Mouse (Mus musculus): ENCODE results near the gene Hs3st3b1. TPM values are rescaled to one million over a fixed set of nuclear protein-coding genes. Genes with fewer than 3 reads are reported as not detected.

Gene Hs3st3b1
- polyA plus RNA-seq (2015; fragmentation: Nextera tagmentation; extraction: Ambion mirVana): 1.8 and 2.3 TPM in 2 replicates

GRCm38 (mm10) chr11:63922091-63922621, at the start of gene Hs3st3b1:
Gene Hs3st3b1, minus strand, starts transcription at chr11:63922290.
- Histone ChIP-seq H3K9ac (peak within 1 kb of the TSS; percentile 47), H3K4me1 (replicated peaks) (peaks cover 59% of the 10 kb centered on the region), H3K9me3 (replicated peaks) (no peaks in the 10 kb centered on the region), H3K4me2 (peak within 1 kb of the TSS; percentile 92), H3K27ac (peak within 1 kb of the TSS; percentile 17; the same call in 1 of the 2 replicates), H3K36me3 (no peaks in the 10 kb centered on the region), H3K27me3 (peaks cover 84% of the 10 kb centered on the region), H3K4me3 (peak within 1 kb of the TSS; percentile 58)
- WGBS: under 1% methylated on average over 43 of the region's 43 CpGs
- peak; percentile 93 for ATAC-seq (replicated peaks; ENCODE audit: insufficient number of reproducible peaks, insufficient read depth, low FRiP score, low read depth)

- no peak overlapping the region for H3K4me3 ChIP-seq
Observed at GRCm38 (mm10) chr11:63971462-63971861, 49.4 kb upstream of the Hs3st3b1 start.

GRCm38 (mm10) chr11:63970818-63971217, 48.7 kb upstream of the Hs3st3b1 start:
- Histone ChIP-seq H3K9ac (no peak overlapping the region), H3K9me3 (replicated peaks) (no peaks in the 10 kb centered on the region), H3K27ac (no peak overlapping the region), H3K4me1 (replicated peaks) (peaks cover 13% of the 10 kb centered on the region), H3K4me3 (no peak overlapping the region), H3K4me2 (no peak overlapping the region), H3K36me3 (no peaks in the 10 kb centered on the region; the same call in 1 of the 2 replicates), H3K27me3 (no peaks in the 10 kb centered on the region)
- ATAC-seq (replicated peaks; ENCODE audit: insufficient number of reproducible peaks, insufficient read depth, low FRiP score, low read depth): no peak
- 96% methylated on average over 6 of the region's 6 CpGs for WGBS

More at GRCm38 (mm10) chr11:63971462-63971861, 49.4 kb upstream of the Hs3st3b1 start:
- H3K27ac ChIP-seq: no peak overlapping the region
- no peaks in the 10 kb centered on the region for H3K9me3 ChIP-seq (replicated peaks)
- H3K4me1 ChIP-seq (replicated peaks): peaks cover 13% of the 10 kb centered on the region
- H3K4me2 ChIP-seq: no peak overlapping the region
- no peak for ATAC-seq (replicated peaks; ENCODE audit: insufficient number of reproducible peaks, insufficient read depth, low FRiP score, low read depth)
- no peaks in the 10 kb centered on the region; the same call in 1 of the 2 replicates for H3K36me3 ChIP-seq
- WGBS: 90% methylated on average over 9 of the region's 9 CpGs
- H3K27me3 ChIP-seq: no peaks in the 10 kb centered on the region
- H3K9ac ChIP-seq: no peak overlapping the region

GRCm38 (mm10) chr11:63969205-63969910, 47.3 kb upstream of the Hs3st3b1 start:
- 53% methylated on average over 11 of the region's 11 CpGs for WGBS
- Histone ChIP-seq H3K4me3 (no peak overlapping the region), H3K4me1 (replicated peaks) (peaks cover 13% of the 10 kb centered on the region), H3K9ac (no peak overlapping the region), H3K4me2 (no peak overlapping the region), H3K9me3 (replicated peaks) (no peaks in the 10 kb centered on the region), H3K36me3 (peaks cover under 1% of the 10 kb centered on the region; the same call in 1 of the 2 replicates), H3K27me3 (no peaks in the 10 kb centered on the region), H3K27ac (no peak overlapping the region)
- no peak for ATAC-seq (replicated peaks; ENCODE audit: insufficient number of reproducible peaks, insufficient read depth, low FRiP score, low read depth)

- H3K27me3 ChIP-seq: no peaks in the 10 kb centered on the region
- H3K4me3 ChIP-seq: no peak overlapping the region
- peaks cover 8% of the 10 kb centered on the region; the same call in 1 of the 2 replicates for H3K36me3 ChIP-seq
- no peak for ATAC-seq (replicated peaks; ENCODE audit: insufficient number of reproducible peaks, insufficient read depth, low FRiP score, low read depth)
- no peak overlapping the region for H3K9ac ChIP-seq
- H3K27ac ChIP-seq: no peak overlapping the region
- H3K9me3 ChIP-seq (replicated peaks): no peaks in the 10 kb centered on the region
- 43% methylated on average over 3 of the region's 3 CpGs for WGBS
- H3K4me1 ChIP-seq (replicated peaks): peaks cover 13% of the 10 kb centered on the region
- no peak overlapping the region for H3K4me2 ChIP-seq
Observed at GRCm38 (mm10) chr11:63968388-63969035, 46.4 kb upstream of the Hs3st3b1 start.

- no peaks in the 10 kb centered on the region for H3K27me3 ChIP-seq
- peaks cover 8% of the 10 kb centered on the region; the same call in 1 of the 2 replicates for H3K36me3 ChIP-seq
- H3K4me2 ChIP-seq: no peak overlapping the region
- H3K4me1 ChIP-seq (replicated peaks): peaks cover 13% of the 10 kb centered on the region
- H3K27ac ChIP-seq: no peak overlapping the region
- H3K4me3 ChIP-seq: no peak overlapping the region
- H3K9ac ChIP-seq: no peak overlapping the region
- 72% methylated on average over 9 of the region's 9 CpGs for WGBS
- ATAC-seq (replicated peaks; ENCODE audit: insufficient number of reproducible peaks, insufficient read depth, low FRiP score, low read depth): no peak
- H3K9me3 ChIP-seq (replicated peaks): no peaks in the 10 kb centered on the region
Observed at GRCm38 (mm10) chr11:63967641-63968387, 45.7 kb upstream of the Hs3st3b1 start.

GRCm38 (mm10) chr11:63965437-63965836, 43.3 kb upstream of the Hs3st3b1 start:
- no peaks in the 10 kb centered on the region for H3K27me3 ChIP-seq
- H3K4me2 ChIP-seq: no peak overlapping the region
- no peaks in the 10 kb centered on the region for H3K9me3 ChIP-seq (replicated peaks)
- peaks cover 8% of the 10 kb centered on the region; the same call in 1 of the 2 replicates for H3K36me3 ChIP-seq
- H3K4me3 ChIP-seq: no peak overlapping the region
- no peak for ATAC-seq (replicated peaks; ENCODE audit: insufficient number of reproducible peaks, insufficient read depth, low FRiP score, low read depth)
- no peak overlapping the region for H3K9ac ChIP-seq
- no peak overlapping the region for H3K27ac ChIP-seq
- H3K4me1 ChIP-seq (replicated peaks): peaks cover 13% of the 10 kb centered on the region
- 55% methylated on average over 5 of the region's 5 CpGs for WGBS

GRCm38 (mm10) chr11:63957207-63957606, 35.1 kb upstream of the Hs3st3b1 start:
- 34% methylated on average over 4 of the region's 4 CpGs for WGBS
- H3K9ac ChIP-seq: no peak overlapping the region
- no peak overlapping the region for H3K4me3 ChIP-seq
- peaks cover 8% of the 10 kb centered on the region for H3K4me1 ChIP-seq (replicated peaks)
- H3K27me3 ChIP-seq: peaks cover 10% of the 10 kb centered on the region; the same call in 1 of the 2 replicates
- no peak overlapping the region for H3K27ac ChIP-seq
- H3K4me2 ChIP-seq: no peak overlapping the region
- no peak for ATAC-seq (replicated peaks; ENCODE audit: insufficient number of reproducible peaks, insufficient read depth, low FRiP score, low read depth)
- no peaks in the 10 kb centered on the region for H3K9me3 ChIP-seq (replicated peaks)
- H3K36me3 ChIP-seq: no peaks in the 10 kb centered on the region

- no peaks in the 10 kb centered on the region for H3K36me3 ChIP-seq
- ATAC-seq (replicated peaks; ENCODE audit: insufficient number of reproducible peaks, insufficient read depth, low FRiP score, low read depth): no peak
- WGBS: 41% methylated on average over 7 of the region's 7 CpGs
- no peak overlapping the region for H3K27ac ChIP-seq
- no peak overlapping the region for H3K4me2 ChIP-seq
- H3K4me1 ChIP-seq (replicated peaks): peaks cover 12% of the 10 kb centered on the region
- H3K4me3 ChIP-seq: no peak overlapping the region
- H3K9me3 ChIP-seq (replicated peaks): no peaks in the 10 kb centered on the region
- no peak overlapping the region for H3K9ac ChIP-seq
- peaks cover 10% of the 10 kb centered on the region; the same call in 1 of the 2 replicates for H3K27me3 ChIP-seq
Observed at GRCm38 (mm10) chr11:63956748-63957147, 34.7 kb upstream of the Hs3st3b1 start.

GRCm38 (mm10) chr11:63953887-63954286, 31.8 kb upstream of the Hs3st3b1 start:
- Histone ChIP-seq H3K4me2 (no peak overlapping the region), H3K36me3 (no peaks in the 10 kb centered on the region), H3K9ac (no peak overlapping the region), H3K9me3 (replicated peaks) (no peaks in the 10 kb centered on the region), H3K4me1 (replicated peaks) (peaks cover 12% of the 10 kb centered on the region), H3K27me3 (peaks cover 22% of the 10 kb centered on the region), H3K4me3 (no peak overlapping the region), H3K27ac (no peak overlapping the region)
- no peak for ATAC-seq (replicated peaks; ENCODE audit: insufficient number of reproducible peaks, insufficient read depth, low FRiP score, low read depth)
- 69% methylated on average over 2 of the region's 2 CpGs for WGBS

GRCm38 (mm10) chr11:63952743-63953191, 30.7 kb upstream of the Hs3st3b1 start:
- Histone ChIP-seq H3K4me1 (replicated peaks) (peaks cover 12% of the 10 kb centered on the region), H3K36me3 (no peaks in the 10 kb centered on the region), H3K27ac (no peak overlapping the region), H3K4me3 (no peak overlapping the region), H3K9me3 (replicated peaks) (no peaks in the 10 kb centered on the region), H3K4me2 (no peak overlapping the region), H3K27me3 (peaks cover 27% of the 10 kb centered on the region), H3K9ac (no peak overlapping the region)
- ATAC-seq (replicated peaks; ENCODE audit: insufficient number of reproducible peaks, insufficient read depth, low FRiP score, low read depth): no peak
- 51% methylated on average over 4 of the region's 4 CpGs for WGBS
